ENCODE assay signal across 8 mouse cellular contexts in the genomic region with DNA sequence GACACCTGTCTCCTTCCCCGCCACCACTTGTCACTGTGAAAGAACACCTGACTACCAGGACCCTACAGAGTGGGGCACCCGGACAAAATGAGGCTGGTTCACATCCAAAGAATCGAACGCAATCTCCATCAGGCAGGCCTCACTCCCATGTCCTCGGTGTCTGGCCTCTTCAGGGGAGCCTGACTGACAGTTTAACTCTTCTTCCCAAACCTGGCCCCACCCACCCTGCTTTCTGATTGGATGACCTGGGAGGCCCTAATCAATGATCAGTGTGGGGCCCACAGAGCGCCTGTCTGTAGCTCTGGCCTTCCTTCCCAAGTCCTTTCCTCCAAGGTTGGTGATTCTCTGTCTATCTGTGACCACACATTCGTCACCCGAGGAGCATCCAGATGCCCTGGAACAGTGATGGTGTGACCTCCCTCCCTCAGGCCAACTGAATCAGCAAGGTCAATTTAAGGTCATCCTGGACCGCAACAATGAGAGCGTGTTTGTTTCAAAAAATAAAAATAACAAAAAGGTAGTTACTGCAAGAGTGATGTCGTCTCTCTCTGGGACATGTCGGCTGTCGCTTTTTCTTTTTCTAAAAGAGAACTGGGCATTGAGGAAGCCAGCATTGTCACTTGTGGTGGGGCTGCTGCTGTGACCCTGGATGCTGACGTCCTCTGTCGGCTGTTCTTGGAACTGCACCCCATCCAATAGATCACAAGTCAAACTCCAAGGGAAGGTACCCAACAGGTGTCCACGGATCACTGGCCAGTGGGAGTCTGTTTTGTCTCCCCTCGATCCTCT. TPM values are rescaled to one million over a fixed set of nuclear protein-coding genes. Genes with fewer than 3 reads are reported as not detected.
A peak's percentile ranks its signal among the peaks of the same experiment; 100 is the strongest.
DNase-seq lines count a peak whose midpoint lies in the region; ATAC-seq lines count a peak whose summit lies in the region.
"Had no signal": no experiment of that assay in that cellular context is flagged by ENCODE, and none has a peak within 500 bp of the region (broad histone marks: within the 10 kb centered on the region; RNA-seq: fewer than 3 reads in every experiment).

No protein-coding gene starts in this region.

- ATAC-seq in megakaryocyte, adult 5-6 weeks (ENCODE audit: poor library complexity, severe bottlenecking), result 0 out of 2 replicates have a peak, but pooled peaks have one; percentile 28
- ATAC-seq in forebrain, embryonic 15.5 days (replicated peaks), result no peak
- ATAC-seq: inflammation-experienced regulatory T-cells, adult 6 months had no signal

- H3K4me2 ChIP-seq in forebrain, embryonic 15.5 days (replicated peaks), result no peak overlapping the region

- no peaks in the 10 kb centered on the region for H3K27me3 ChIP-seq in forebrain, embryonic 15.5 days

- no peak overlapping the region for H3K4me3 ChIP-seq in forebrain, embryonic 15.5 days

- H3K36me3 ChIP-seq in forebrain, embryonic 15.5 days, result no peaks in the 10 kb centered on the region

- peak; percentile 39 for DNase-seq in layer of hippocampus, adult 11-12 months (ENCODE audit: low spot score)
- no peak for DNase-seq in layer of hippocampus, postnatal 10 days (ENCODE audit: low spot score in 2 of 2)
- DNase-seq in MEL-GATA-1-ER (ENCODE audit: extremely low read depth, low read depth), result peak; percentile 83
- peak; percentile 73 for DNase-seq in embryo, embryonic 10.5 days (ENCODE audit: low spot score)
- no peak for DNase-seq in urinary bladder, postnatal 4 days (ENCODE audit: low spot score in 2 of 2)

- 34% methylated on average over 17 of the region's 17 CpGs for WGBS in forebrain, embryonic 15.5 days

- H3K27ac ChIP-seq in forebrain, embryonic 15.5 days (replicated peaks), result no peak overlapping the region

- H3K4me1 ChIP-seq in forebrain, embryonic 15.5 days, result peaks cover 17% of the 10 kb centered on the region

- no peak overlapping the region for H3K9ac ChIP-seq in forebrain, embryonic 15.5 days (replicated peaks)

- H3K9me3 ChIP-seq in forebrain, embryonic 15.5 days, result no peaks in the 10 kb centered on the region

RNA-seq across cellular contexts. Expression of gene Ssr1, which starts 28.7 kb away (rescaled TPM):
- 10 to 100 TPM; 81.6 to 91.7 TPM for total RNA-seq in layer of hippocampus, postnatal 10 days (2021)
- total RNA-seq in megakaryocyte, adult 5-6 weeks (2015), result 96.5 and 104 TPM in 2 replicates
- 126 and 148 TPM in 2 replicates for total RNA-seq in megakaryocyte, adult 5-6 weeks (2017)
- 62.9 and 72.0 TPM in 2 replicates for polyA plus RNA-seq in forebrain, embryonic 15.5 days (2015; fragmentation: Nextera tagmentation; extraction: Ambion mirVana)

Comparison
In these comparisons a context has a peak if more than half of its experiments do, and no peak if none do; other contexts are left out.
1. DNase-seq: peak in layer of hippocampus, adult 11-12 months (single experiment), MEL-GATA-1-ER (single experiment) and embryo, embryonic 10.5 days (single experiment); none in layer of hippocampus, postnatal 10 days (0 of 2) and urinary bladder, postnatal 4 days (0 of 2).